Mouse (Mus musculus) thymus, postnatal 36 days (tissue): ENCODE data around the gene Itpr2.

Experiments
- DNase-seq, 2 experiments: peaks; one replicate each; pipeline ENCODE4 v3.0.0; 2022; ENCODE audit warnings: mixed read lengths in 2 of 2

The Itpr2 gene

DNA sequence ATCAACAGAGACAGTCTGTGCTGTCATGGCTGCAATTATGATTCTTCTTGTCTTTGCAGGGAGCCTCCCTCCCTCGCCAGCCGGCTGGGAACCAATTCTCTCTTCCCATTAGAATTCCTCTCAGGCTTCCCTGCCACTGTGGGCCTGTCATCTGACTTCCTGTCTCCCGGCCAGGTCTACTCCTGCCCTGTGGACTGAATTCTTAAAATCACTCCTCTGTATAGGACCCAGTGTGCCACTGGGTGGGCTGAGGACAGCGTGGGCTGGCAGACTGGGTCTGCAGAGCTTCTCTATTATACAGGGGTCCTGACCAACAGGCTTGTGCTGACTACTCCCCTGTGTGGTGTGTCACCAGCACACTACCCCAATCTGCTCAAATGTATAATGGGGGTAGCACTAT lies 365.4 kb downstream of the Itpr2 start:
- DNase-seq = no peak

DNA sequence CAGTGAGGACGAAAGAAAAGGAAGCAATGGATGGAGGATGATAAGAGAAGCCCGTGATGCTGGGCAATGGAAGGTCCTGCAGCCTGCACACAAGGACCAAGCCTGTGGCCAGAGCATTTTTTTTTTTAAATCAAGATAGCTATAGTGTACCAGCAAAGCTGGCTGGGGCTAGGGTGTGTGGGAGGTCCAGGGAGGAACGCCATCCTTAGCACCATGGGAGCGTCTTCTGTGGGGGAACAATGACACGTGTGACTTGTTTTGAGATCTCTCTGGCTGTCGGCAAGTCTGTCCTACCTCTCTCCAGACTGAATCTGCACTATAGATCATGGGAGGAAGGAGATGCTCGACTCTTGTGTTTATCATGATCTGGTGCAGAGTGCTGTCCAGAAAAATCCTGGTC lies 365.8 kb downstream of the Itpr2 start:
- no peak for DNase-seq

DNA sequence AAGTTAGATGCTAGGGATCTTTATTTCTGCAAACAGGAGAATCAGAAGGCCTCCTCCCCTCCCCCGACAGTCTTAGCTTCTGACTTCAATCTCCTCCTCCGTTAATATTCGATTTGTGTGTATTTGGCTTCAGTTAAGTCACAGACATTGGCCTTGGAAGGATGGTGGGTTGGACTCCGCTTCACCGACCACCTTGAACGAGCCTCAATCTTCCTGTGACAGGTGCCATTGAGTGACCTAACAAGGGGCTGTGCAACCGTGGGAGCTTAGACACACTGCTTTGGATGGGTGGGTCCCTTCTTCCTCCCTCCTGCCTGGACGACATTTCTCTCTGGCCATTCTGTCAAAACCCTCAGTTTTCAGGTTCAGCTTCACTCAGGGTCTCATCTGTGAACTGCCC lies 366.7 kb downstream of the Itpr2 start:
- no peak for DNase-seq

DNA sequence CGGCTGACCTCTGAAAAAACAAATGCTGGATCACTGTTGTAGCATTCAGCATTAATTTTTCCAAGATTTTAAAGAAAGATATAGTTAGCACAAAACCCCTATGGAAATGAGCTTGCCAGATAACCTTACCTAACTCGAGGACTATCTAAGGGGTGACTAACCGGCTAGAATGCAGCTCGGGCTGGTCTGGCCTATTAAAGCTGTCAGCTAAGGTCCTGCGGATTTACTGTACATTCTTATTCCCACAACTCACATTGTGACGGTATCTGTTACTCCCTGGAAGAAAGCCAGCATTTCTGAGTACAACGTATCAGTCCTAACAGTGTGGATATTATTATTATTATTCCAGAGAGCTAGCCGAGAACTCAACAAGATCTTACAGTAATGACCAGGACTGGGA lies 368.1 kb downstream of the Itpr2 start:
- no peak for DNase-seq

DNA sequence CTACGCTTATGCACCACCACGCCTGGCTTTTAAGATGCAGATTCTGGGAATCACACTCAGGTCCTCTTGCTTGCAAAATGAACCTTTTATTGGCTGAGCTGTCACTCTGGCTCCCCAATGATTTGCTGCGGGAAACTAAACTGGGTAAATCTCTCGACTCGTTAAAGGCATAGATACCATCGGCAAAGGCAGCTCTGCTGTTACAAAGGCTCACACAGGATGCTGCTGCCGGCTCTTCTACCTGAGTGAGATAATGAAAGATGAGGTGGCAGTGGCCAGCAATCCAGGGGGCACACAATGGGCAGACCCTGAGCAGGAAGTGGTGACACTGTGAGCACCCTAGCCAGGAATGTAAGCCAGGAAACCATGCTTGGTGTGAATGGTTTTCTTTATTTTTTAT lies 373.0 kb downstream of the Itpr2 start:
- no peak for DNase-seq

DNA sequence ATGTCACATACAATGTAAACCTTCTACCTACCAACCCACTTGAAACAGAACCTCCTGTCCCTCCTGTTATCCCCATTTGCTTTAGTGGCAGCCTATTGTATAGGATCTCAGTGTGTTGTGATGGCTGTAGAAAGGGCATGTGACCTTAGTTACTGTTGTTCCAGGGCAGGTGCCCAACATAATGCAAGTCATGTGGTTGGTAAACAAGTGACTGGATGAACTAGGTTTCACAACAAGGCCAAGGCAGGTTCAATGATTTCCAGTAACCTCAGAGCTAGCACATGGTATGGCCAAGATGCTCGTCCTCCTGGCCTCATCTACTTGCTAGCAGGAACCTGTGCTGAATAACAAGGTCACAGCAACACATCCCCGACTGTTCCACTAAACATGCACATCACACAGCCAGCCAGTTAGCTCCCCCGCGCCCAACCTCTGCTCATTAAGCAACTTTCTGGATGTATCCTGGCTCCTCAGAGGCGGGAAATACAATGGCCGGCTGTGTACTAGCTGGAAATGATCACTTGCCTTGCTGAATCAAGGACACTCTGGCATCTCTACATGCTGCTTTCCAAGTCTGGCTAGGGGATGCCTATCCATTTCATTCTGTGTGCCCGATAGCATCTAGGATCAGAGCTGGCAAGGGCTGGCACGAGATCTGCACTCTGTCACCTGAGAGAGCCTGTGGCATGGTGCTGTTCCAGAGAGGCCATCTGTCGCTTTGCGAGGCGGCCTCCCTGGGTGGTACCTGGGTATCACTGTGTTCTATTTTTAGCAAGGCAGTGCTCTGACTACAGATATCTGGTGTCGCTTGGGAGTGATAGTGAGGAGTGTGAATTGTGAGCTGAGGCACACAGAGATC lies 375.0 kb downstream of the Itpr2 start:
- DNase-seq = no peak

DNA sequence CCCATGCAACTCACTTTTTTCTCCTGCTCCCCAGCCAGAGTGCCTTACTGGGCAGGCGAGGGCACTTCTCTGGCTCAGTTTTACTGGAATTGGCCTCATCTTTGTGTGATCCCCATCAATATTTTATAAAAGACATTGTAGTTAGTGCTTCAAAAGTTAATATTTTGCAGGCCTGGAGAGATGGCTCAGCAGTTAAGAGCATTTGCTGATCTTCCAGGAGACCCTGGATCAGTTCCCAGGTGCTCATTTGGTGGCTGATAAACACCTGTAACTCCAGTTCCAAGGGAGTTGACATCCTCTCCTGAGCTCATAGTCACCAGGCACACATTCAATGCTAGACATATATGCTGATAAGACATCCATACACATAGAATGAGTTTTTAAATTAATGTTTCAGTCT lies 376.4 kb downstream of the Itpr2 start:
- no peak for DNase-seq

DNA sequence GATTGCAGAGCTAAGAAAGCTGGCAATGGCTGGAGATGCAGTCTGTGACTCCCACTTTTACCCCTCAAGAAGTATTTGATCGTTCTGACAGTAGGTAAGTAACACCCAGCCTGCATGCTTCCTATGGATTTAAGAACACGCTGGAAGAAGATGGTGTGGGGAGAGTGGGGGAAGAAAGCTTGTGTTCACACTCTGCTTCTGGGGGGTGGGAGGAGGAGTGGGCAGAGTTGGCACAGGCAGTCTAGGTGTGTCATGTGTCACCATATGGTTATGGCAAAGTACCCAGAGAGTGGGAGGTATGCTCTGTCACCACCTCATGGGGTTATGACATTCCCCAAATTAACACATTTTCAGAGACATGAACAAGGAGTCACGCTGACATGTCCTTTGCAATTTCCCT lies 377.5 kb downstream of the Itpr2 start:
- no peak for DNase-seq

DNA sequence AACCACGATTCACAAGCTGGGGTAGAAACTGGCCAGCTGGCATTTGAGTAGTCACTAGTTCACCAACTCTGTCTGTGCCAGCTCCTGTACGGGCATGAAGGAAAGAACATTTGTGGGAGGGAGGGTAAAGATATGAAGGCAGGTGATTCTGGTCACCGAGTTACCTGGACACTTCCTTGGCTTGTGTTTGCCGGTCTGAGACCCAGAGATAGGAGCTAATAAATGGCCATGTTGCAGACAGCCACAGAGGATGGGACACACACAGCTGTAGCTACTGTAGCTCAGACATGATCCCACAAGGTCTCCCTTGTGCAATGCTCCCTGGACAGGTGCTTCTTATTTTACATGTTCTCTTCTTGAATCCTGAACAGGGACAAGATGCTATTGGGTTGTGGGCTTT lies 378.4 kb downstream of the Itpr2 start:
- no peak for DNase-seq

DNA sequence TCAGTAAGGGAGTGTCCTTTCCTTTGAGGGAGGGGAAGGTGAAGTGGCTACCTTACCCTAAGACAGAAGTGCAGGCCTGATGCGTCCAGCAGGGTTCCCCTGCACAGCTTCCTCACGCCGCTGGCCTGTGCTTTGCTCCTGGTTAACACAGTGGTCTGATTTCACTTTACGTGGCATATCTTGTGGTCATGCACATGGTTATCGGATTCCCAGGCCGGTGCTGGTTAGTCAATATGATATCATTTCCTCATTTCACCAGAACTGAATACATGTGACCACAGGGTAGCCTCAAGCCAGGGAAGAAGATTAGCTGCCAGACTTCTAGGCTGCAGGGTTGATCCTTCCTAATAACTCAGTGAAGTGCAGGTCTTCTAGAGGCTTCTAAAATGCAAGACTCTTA lies 381.9 kb downstream of the Itpr2 start:
- no peak for DNase-seq

DNA sequence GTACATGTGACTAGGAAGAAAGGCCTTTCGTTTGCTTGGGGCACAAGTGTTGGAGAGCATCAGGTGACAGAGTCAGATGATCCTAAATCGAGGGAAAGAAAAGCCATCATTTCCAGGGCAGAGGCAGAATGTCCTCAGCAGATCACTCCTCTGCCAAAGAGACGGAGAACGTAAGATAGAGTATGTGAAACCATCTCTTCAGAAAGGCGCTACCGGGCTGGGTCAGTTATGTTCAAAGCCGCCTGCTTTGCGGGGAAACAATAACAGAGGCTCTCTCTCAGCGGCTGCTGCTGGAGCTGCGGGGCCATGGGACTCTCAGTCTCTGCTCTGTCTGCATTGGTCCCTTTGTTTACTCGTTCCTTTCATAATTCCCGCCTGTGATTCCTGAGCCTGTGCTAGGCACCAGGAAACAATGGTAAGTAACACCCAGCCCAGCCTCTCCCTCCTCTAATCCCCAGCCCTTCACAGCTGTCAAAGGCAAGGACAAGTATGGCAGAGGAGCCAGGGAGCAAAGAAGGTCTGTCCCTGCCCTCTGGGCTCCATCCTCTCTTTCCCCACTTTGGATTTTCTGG lies 387.2 kb downstream of the Itpr2 start:
- no peak for DNase-seq

DNA sequence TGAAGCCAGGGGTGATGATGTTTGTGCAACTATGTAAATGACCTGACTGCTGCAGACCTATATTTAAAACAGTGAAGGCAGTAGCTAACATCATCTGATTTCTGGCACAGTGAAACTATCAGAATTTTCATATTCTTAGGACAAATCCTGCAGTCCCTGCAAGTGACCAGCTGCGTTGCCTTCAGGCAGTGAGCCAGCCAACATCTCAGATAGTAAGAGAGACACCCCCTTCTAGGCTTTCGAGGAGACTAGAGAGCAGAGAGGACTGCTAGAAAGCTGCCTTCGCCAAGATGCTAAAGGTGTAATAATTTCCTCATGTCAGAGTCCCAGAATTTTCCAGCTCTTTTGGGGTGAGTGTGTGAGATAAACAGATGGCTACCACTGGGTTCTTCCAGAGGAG lies 388.0 kb downstream of the Itpr2 start:
- DNase-seq = no peak

DNA sequence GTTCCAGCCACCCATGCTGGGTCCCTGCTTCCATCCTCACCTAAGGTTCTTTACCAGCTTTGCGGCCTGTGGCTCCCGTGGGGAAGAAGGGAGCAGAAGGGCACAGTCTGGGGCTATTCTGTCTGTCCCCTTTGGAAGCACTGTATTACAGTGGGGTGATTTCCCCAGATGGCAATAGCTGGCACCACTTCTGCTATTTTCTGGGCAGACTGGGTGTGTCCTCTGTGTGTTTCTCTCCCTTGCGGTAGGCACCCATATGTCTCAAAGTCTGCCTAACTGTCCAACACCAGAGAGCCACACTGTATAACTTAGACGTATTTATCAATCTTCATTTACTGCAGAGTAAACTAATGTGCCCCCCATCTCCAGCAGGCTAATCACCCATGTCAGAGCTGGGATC lies 388.9 kb downstream of the Itpr2 start:
- DNase-seq = no peak

DNA sequence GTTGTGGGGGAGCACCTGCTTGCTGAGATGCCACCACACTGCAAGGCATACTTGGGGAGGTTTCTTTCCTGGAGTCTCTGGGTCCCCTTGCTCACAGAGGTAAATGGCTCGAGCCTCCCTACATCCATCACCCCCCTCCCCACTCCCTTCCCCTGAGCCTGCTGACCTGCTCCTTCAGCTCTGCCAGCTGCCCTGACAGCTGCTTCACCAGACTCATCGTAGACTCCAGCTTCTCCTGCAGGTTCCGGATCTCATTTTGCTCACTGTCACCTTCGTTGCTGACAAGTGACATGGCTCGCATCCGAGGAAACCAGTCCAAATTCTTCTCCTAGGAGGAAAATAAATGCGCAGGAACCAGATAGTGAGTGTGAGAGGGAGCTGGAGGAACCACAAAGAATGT lies 389.8 kb downstream of the Itpr2 start:
- DNase-seq = no peak

DNA sequence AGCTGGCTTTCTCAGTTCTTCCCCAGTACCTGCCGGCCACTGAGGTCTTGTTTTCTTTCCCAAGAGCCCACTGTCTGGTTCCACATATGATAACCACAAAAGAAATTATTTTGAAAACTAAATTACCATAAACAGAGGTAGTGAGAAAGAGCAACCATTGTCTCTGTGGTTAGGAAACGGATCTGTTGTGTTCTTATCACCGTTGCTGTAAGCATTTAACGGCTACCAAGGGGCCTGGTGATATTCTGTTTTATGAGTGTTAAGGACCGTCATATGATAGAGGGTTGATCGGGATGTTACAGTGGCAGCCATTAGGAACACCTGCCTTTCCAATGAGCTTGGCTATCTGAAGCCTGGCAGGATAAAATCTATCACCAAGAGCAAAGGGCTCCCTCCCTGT lies 390.2 kb downstream of the Itpr2 start:
- no peak for DNase-seq

DNA sequence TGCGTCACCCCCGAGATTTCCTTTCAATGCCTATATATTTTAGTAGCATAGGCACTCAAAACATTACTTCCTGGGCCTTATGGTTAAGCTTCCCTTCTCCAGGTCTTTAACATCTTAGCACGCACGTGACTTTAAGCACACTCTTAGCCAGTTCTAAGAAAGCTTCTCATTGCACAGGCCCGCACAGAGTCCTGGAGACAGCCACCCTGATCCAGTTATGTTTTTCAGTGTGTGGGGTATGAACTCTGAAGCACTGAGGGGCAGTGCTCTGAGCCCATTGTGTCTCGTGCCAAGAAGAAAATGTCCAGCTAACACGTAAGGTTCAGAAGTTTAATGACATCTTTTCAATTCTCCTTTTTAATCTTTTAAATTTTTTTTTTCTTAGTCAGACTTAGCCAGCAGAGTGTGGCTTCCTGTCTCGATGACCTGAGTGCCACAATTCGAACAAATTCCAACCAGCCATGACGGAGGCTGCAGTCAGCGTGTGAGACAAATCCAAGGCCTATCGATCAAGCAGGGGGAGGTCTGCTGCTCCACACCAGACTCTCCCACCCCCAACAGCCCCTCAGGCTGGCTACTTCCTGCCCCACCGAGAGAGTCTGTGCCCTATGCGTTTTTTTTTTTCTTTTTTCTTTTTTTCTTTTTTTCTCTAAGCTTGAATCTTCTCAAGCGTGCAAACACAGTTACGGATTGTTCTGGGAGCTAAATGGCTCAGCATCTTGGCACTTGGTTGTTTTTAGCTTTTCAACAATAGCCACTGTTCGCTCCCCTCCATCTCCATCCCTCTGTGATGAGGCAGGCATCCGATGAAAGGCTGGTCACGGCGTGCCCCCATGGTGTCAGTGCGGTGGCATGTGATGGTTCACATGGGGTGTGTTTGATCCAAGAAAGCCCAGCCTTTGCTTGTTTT lies 390.9 kb downstream of the Itpr2 start:
- no peak for DNase-seq

DNA sequence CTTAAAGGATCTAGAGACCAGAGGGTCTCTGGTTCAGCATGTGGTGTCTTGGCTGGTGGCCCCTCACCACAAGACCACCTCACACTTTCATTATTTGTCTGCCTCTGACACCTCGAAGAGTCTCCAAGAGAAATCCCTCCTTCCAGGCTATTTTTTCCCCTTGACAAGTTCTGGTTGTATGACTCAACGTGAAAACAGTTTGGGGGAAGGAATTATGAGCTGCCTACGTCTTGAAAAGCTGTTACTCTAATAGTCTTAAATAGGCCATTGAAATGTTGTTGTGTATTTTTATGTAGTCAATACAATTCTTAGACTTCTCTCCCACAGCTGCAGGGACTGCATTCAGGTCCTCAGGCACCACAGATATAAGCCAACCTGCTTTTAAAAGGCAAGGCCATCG lies 391.6 kb downstream of the Itpr2 start:
- DNase-seq = no peak

DNA sequence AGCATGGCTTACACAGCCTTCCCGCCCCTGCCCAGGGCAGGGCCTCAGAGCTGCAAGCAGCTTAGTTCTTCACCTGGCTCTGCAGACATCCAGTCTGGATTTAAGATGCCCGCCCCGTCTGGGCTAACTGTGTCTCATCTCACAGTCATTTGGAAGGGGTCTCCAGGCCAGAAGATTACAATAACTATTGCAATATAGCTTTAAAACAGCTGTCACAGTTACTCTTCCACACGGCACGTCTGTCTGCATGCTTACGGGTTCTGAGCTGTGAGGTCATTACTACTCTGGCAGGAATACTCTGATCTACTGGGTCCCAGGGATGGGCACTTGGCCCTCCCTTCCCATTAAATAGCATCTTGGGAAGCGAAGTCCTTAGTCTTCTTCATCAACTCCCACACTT lies 393.3 kb downstream of the Itpr2 start:
- no peak for DNase-seq

DNA sequence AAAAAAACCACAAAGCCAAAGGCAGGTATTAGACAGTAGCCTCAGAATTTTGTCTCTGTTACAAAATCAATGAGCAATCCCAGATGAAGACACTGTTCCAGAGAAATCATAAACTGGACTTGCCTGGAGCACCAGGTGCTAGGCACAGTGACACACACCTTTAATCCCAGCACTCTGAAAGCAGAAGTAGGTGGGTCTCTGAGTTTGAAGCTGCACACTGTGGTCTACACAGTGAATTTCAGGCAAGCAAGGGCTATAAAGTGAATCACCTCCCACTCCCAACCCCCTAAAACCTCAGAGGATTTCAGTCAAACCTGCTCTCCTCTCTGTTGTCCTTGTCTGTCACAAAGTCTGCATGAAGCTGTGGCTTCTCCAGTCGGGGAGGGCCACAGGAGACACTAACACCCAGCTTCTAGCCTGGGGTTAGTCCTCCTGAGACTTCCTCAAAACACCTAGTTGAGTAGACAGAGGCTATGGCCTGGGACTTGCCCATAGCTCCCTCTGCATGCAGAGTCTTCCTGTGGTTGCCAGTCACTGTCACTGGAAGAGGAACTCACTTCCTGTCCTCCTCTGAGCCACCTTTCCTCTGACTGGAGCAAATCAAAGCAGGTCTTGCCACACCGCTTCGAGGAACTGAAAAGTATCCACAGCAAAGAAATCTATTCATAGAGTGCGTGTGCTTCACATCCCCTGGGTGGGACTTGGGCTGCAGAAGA lies 394.7 kb downstream of the Itpr2 start:
- DNase-seq = no peak

DNA sequence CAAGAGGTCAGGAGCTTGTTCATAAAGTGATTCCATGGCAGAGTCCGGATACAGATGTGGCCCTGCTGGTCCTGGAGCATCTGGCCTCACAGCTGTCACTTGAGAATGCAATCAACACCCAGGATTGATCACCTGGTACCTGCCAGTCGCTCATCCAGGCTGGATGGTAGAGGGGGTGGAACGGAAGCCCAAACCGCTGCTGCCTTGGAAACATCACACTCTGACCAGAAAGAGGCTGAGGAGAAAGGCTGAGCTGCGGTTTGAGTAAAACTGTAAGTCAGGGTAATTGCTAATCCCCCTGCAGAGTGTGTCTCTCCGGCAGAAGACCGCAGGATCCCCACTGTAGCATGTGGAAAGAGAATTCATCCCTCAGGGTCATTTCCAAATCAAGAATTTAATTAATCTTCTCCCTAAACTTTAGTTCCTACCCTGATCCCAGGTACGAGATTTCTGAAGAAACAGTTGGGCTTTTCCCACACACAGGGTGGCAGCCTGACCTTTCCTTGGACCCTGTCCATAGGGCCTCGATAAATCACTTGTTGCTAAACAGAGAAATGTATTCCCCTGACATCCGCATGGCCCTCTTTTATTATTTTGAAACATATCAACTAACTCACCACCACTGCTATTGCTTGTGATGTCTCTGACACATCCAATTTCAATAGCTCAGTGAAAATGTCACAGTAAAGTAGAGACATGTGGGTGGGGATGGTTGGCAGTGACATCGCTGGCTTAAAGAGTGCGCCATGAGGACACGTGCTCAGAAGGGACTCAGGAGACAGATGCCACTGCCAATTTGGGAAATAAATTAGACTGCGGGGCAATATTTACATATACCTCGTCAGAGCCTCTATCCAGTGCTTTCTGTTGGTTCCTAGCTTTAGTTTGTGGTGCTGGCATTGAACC lies 418.7 kb downstream of the Itpr2 start:
- no peak for DNase-seq

DNA sequence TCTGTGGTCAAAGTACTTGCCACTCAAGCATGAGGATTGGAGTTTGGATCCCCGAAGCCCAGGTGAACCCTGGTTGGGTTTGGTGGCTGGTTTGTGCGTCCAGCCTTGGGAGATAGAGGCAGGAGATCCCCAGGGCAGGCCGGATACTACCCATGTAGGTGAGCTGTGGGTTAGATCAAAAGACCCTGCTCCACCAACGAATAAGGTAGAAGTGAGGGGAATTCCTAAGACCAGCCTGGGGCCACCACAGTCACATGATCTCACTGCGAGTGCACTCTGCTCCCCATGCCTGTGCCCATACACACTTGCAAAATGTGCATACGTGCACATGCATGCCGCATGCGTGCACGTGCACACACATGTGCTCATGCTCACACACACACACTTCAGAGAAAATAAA lies 419.5 kb downstream of the Itpr2 start:
- no peak for DNase-seq

DNA sequence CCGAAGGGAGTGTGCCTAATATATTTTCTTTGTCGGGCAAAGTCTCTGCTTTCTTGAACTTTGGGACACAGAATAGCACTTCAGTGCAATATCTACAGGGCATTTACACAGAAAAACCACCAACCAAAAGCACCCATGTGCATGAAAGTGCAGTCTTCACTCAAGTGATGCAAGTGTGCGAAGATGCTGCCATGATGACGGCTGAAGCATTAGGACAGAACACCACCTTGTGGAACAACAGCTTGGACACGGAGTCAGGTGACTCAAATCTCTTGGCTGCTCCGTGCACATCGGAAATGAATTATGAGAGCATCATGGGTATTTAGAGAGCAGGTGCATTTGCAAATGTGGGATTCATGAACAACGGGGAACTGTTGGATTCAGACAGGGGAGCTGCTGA lies 420.4 kb downstream of the Itpr2 start:
- DNase-seq = no peak
